Mouse (Mus musculus): ENCODE measurements around the gene Tbc1d1. TPM values are rescaled to one million over a fixed set of nuclear protein-coding genes. Genes with fewer than 3 reads are reported as not detected.

Tbc1d1 gene
- polyA plus RNA-seq, 1 experiment, result 41.8 TPM

GRCm38 (mm10) chr5:64206431-64206830, 50.3 kb downstream of the Tbc1d1 start:
- Histone ChIP-seq H3ac (ENCODE audit: control insufficient read depth, insufficient read length) (no peak overlapping the region), H3K4me2 (ENCODE audit: low read depth) (no peak overlapping the region), H3K27me3 (ENCODE audit: control insufficient read depth, insufficient read depth, insufficient read length) (no peaks in the 10 kb centered on the region), H3K36me3 (ENCODE audit: control insufficient read depth, insufficient read depth) (no peaks in the 10 kb centered on the region), H3K4me3 (no peak overlapping the region), H3K79me2 (ENCODE audit: control insufficient read depth, insufficient read depth) (no peaks in the 10 kb centered on the region)
- TF ChIP-seq SRF (IDR thresholded peaks at IDR 0.05; ENCODE audit: control insufficient read depth, insufficient read length, low read depth), result no peak
- TF ChIP-seq TCF12 (IDR thresholded peaks at IDR 0.05; ENCODE audit: insufficient read depth, poor library complexity, severe bottlenecking), result no peak
- TF ChIP-seq POLR2AphosphoS2 (IDR thresholded peaks at IDR 0.05; ENCODE audit: insufficient read length, low read depth), result no peak
- no peak for TF ChIP-seq MYOD1 (IDR thresholded peaks at IDR 0.05; ENCODE audit: control insufficient read depth in 1 of 3, insufficient read length in 2 of 3, low read depth in 2 of 3)
- TF ChIP-seq TCF3 (IDR thresholded peaks at IDR 0.05; ENCODE audit: insufficient read length, low read depth), result no peak
- TF ChIP-seq MAX (IDR thresholded peaks at IDR 0.05; ENCODE audit: low read depth), result no peak
- TF ChIP-seq CEBPB (IDR thresholded peaks at IDR 0.05; ENCODE audit: insufficient read depth, poor library complexity, severe bottlenecking), result no peak
- no peak for TF ChIP-seq POLR2A (IDR thresholded peaks at IDR 0.05; ENCODE audit: insufficient read length, low read depth)
- TF ChIP-seq E2F4 (IDR thresholded peaks at IDR 0.05; ENCODE audit: insufficient read depth), result no peak
- no peak for TF ChIP-seq USF1 (IDR thresholded peaks at IDR 0.05; ENCODE audit: low read depth)
- no peak for TF ChIP-seq REST (IDR thresholded peaks at IDR 0.05; ENCODE audit: insufficient read depth, insufficient read length)
- TF ChIP-seq MYOG (IDR thresholded peaks at IDR 0.05; ENCODE audit: control insufficient read depth in 1 of 3, insufficient read depth in 1 of 3, insufficient read length in 2 of 3, low read depth in 2 of 3), result no peak

- Histone ChIP-seq H3K4me3 (no peak overlapping the region), H3ac (ENCODE audit: control insufficient read depth, insufficient read length) (no peak overlapping the region), H3K79me2 (ENCODE audit: control insufficient read depth, insufficient read depth) (no peaks in the 10 kb centered on the region), H3K27me3 (ENCODE audit: control insufficient read depth, insufficient read depth, insufficient read length) (no peaks in the 10 kb centered on the region), H3K36me3 (ENCODE audit: control insufficient read depth, insufficient read depth) (no peaks in the 10 kb centered on the region), H3K4me2 (ENCODE audit: low read depth) (no peak overlapping the region)
- TF ChIP-seq MYOD1 (IDR thresholded peaks at IDR 0.05; ENCODE audit: control insufficient read depth in 1 of 3, insufficient read length in 2 of 3, low read depth in 2 of 3) (peak in 1 of 3 experiments; percentile 90), SRF (IDR thresholded peaks at IDR 0.05; ENCODE audit: control insufficient read depth, insufficient read length, low read depth) (no peak), MYOG (IDR thresholded peaks at IDR 0.05; ENCODE audit: control insufficient read depth in 1 of 3, insufficient read depth in 1 of 3, insufficient read length in 2 of 3, low read depth in 2 of 3) (peak in 1 of 3 experiments; percentile 21), CEBPB (IDR thresholded peaks at IDR 0.05; ENCODE audit: insufficient read depth, poor library complexity, severe bottlenecking) (no peak)
Observed at GRCm38 (mm10) chr5:64206875-64207274, 50.8 kb downstream of the Tbc1d1 start.

GRCm38 (mm10) chr5:64207800-64208199, 51.7 kb downstream of the Tbc1d1 start:
- no peaks in the 10 kb centered on the region for H3K79me2 ChIP-seq (ENCODE audit: control insufficient read depth, insufficient read depth)
- H3K36me3 ChIP-seq (ENCODE audit: control insufficient read depth, insufficient read depth), result no peaks in the 10 kb centered on the region
- no peaks in the 10 kb centered on the region for H3K27me3 ChIP-seq (ENCODE audit: control insufficient read depth, insufficient read depth, insufficient read length)
- H3K4me2 ChIP-seq (ENCODE audit: low read depth), result no peak overlapping the region
- TF ChIP-seq CEBPB (IDR thresholded peaks at IDR 0.05; ENCODE audit: insufficient read depth, poor library complexity, severe bottlenecking) (no peak), MYOD1 (IDR thresholded peaks at IDR 0.05; ENCODE audit: control insufficient read depth in 1 of 3, insufficient read length in 2 of 3, low read depth in 2 of 3) (no peak), POLR2A (IDR thresholded peaks at IDR 0.05; ENCODE audit: insufficient read length, low read depth) (no peak), MAX (IDR thresholded peaks at IDR 0.05; ENCODE audit: low read depth) (no peak), MYOG (IDR thresholded peaks at IDR 0.05; ENCODE audit: control insufficient read depth in 1 of 3, insufficient read depth in 1 of 3, insufficient read length in 2 of 3, low read depth in 2 of 3) (no peak), REST (IDR thresholded peaks at IDR 0.05; ENCODE audit: insufficient read depth, insufficient read length) (no peak), TCF3 (IDR thresholded peaks at IDR 0.05; ENCODE audit: insufficient read length, low read depth) (no peak), USF1 (IDR thresholded peaks at IDR 0.05; ENCODE audit: low read depth) (no peak), E2F4 (IDR thresholded peaks at IDR 0.05; ENCODE audit: insufficient read depth) (no peak), SRF (IDR thresholded peaks at IDR 0.05; ENCODE audit: control insufficient read depth, insufficient read length, low read depth) (no peak), POLR2AphosphoS2 (IDR thresholded peaks at IDR 0.05; ENCODE audit: insufficient read length, low read depth) (no peak), TCF12 (IDR thresholded peaks at IDR 0.05; ENCODE audit: insufficient read depth, poor library complexity, severe bottlenecking) (no peak)
- no peak overlapping the region for H3K4me3 ChIP-seq
- H3ac ChIP-seq (ENCODE audit: control insufficient read depth, insufficient read length), result no peak overlapping the region

- H3K4me2 ChIP-seq (ENCODE audit: low read depth), result no peak overlapping the region
- TF ChIP-seq POLR2AphosphoS2 (IDR thresholded peaks at IDR 0.05; ENCODE audit: insufficient read length, low read depth) (no peak), REST (IDR thresholded peaks at IDR 0.05; ENCODE audit: insufficient read depth, insufficient read length) (no peak), USF1 (IDR thresholded peaks at IDR 0.05; ENCODE audit: low read depth) (no peak), E2F4 (IDR thresholded peaks at IDR 0.05; ENCODE audit: insufficient read depth) (no peak), CEBPB (IDR thresholded peaks at IDR 0.05; ENCODE audit: insufficient read depth, poor library complexity, severe bottlenecking) (no peak), SRF (IDR thresholded peaks at IDR 0.05; ENCODE audit: control insufficient read depth, insufficient read length, low read depth) (no peak), MAX (IDR thresholded peaks at IDR 0.05; ENCODE audit: low read depth) (no peak), TCF12 (IDR thresholded peaks at IDR 0.05; ENCODE audit: insufficient read depth, poor library complexity, severe bottlenecking) (no peak), POLR2A (IDR thresholded peaks at IDR 0.05; ENCODE audit: insufficient read length, low read depth) (no peak), TCF3 (IDR thresholded peaks at IDR 0.05; ENCODE audit: insufficient read length, low read depth) (no peak)
- no peaks in the 10 kb centered on the region for H3K79me2 ChIP-seq (ENCODE audit: control insufficient read depth, insufficient read depth)
- H3K27me3 ChIP-seq (ENCODE audit: control insufficient read depth, insufficient read depth, insufficient read length), result no peaks in the 10 kb centered on the region
- H3K4me3 ChIP-seq, result no peak overlapping the region
- H3K36me3 ChIP-seq (ENCODE audit: control insufficient read depth, insufficient read depth), result no peaks in the 10 kb centered on the region
- no peak overlapping the region for H3ac ChIP-seq (ENCODE audit: control insufficient read depth, insufficient read length)
Observed at GRCm38 (mm10) chr5:64210817-64211216, 54.7 kb downstream of the Tbc1d1 start.

- H3K4me2 ChIP-seq (ENCODE audit: low read depth), result no peak overlapping the region
- TF ChIP-seq TCF12 (IDR thresholded peaks at IDR 0.05; ENCODE audit: insufficient read depth, poor library complexity, severe bottlenecking), result no peak
- no peak for TF ChIP-seq TCF3 (IDR thresholded peaks at IDR 0.05; ENCODE audit: insufficient read length, low read depth)
- no peak for TF ChIP-seq REST (IDR thresholded peaks at IDR 0.05; ENCODE audit: insufficient read depth, insufficient read length)
- no peak for TF ChIP-seq CEBPB (IDR thresholded peaks at IDR 0.05; ENCODE audit: insufficient read depth, poor library complexity, severe bottlenecking)
- TF ChIP-seq POLR2A (IDR thresholded peaks at IDR 0.05; ENCODE audit: insufficient read length, low read depth), result no peak
- no peak for TF ChIP-seq MYOD1 (IDR thresholded peaks at IDR 0.05; ENCODE audit: control insufficient read depth in 1 of 3, insufficient read length in 2 of 3, low read depth in 2 of 3)
- TF ChIP-seq MAX (IDR thresholded peaks at IDR 0.05; ENCODE audit: low read depth), result no peak
- no peak for TF ChIP-seq USF1 (IDR thresholded peaks at IDR 0.05; ENCODE audit: low read depth)
- TF ChIP-seq SRF (IDR thresholded peaks at IDR 0.05; ENCODE audit: control insufficient read depth, insufficient read length, low read depth), result no peak
- TF ChIP-seq POLR2AphosphoS2 (IDR thresholded peaks at IDR 0.05; ENCODE audit: insufficient read length, low read depth), result no peak
- no peak overlapping the region for H3K4me3 ChIP-seq
- no peaks in the 10 kb centered on the region for H3K27me3 ChIP-seq (ENCODE audit: control insufficient read depth, insufficient read depth, insufficient read length)
- no peaks in the 10 kb centered on the region for H3K36me3 ChIP-seq (ENCODE audit: control insufficient read depth, insufficient read depth)
- H3ac ChIP-seq (ENCODE audit: control insufficient read depth, insufficient read length), result no peak overlapping the region
- H3K79me2 ChIP-seq (ENCODE audit: control insufficient read depth, insufficient read depth), result no peaks in the 10 kb centered on the region
Observed at GRCm38 (mm10) chr5:64211284-64211683, 55.2 kb downstream of the Tbc1d1 start.

All from myocyte (in vitro differentiated cells).